Mouse (Mus musculus): ENCODE results near the gene Ly75. TPM values are rescaled to one million over a fixed set of nuclear protein-coding genes. Genes with fewer than 3 reads are reported as not detected.

Gene Ly75
- polyA plus RNA-seq, 1 experiment from 2014 or later, result 4.2 TPM

GRCm38 (mm10) chr2:60346531-60346930 is 36.6 kb downstream of the Ly75 start:
- 71% methylated on average over 8 of the region's 8 CpGs for WGBS
- H3K36me3 ChIP-seq, result no peaks in the 10 kb centered on the region
- no peak overlapping the region for H3K27ac ChIP-seq
- no peaks in the 10 kb centered on the region for H3K27me3 ChIP-seq
- H3K9ac ChIP-seq, result no peak overlapping the region
- no peaks in the 10 kb centered on the region for H3K4me1 ChIP-seq
- H3K4me2 ChIP-seq (replicated peaks), result no peak overlapping the region
- H3K4me3 ChIP-seq, result no peak overlapping the region
- no peaks in the 10 kb centered on the region for H3K9me3 ChIP-seq
- no peak for ATAC-seq (ENCODE audit: insufficient number of reproducible peaks, insufficient read depth, low FRiP score, low TSS enrichment)

DNA sequence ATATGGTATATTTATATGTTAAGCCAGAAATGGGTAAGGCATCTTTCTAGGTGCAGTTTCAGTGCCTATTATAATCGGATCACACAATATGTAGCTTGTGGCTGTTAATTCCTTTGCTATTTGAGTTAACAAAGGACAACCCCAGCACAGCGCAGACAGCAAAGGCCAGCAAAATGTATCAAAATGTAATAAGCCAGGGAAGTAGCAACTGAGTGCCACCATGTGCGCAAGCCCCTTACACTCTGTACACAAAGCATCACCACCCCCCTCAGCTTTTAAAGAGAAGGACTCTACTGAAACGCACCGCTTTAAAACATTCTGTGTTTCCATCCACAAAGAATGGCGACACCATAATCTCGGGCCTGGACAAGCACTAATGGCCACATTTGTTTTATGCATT is 37.4 kb downstream of the Ly75 start:
- H3K4me3 ChIP-seq, result no peak overlapping the region
- H3K27ac ChIP-seq, result no peak overlapping the region
- no peak overlapping the region for H3K4me2 ChIP-seq (replicated peaks)
- 87% methylated on average over 7 of the region's 7 CpGs for WGBS
- no peaks in the 10 kb centered on the region for H3K4me1 ChIP-seq
- no peaks in the 10 kb centered on the region for H3K9me3 ChIP-seq
- H3K27me3 ChIP-seq, result no peaks in the 10 kb centered on the region
- no peaks in the 10 kb centered on the region for H3K36me3 ChIP-seq
- H3K9ac ChIP-seq, result no peak overlapping the region
- ATAC-seq (ENCODE audit: insufficient number of reproducible peaks, insufficient read depth, low FRiP score, low TSS enrichment), result no peak

- WGBS, result 70% methylated on average over 11 of the region's 11 CpGs
- no peaks in the 10 kb centered on the region for H3K27me3 ChIP-seq
- H3K36me3 ChIP-seq, result no peaks in the 10 kb centered on the region
- H3K4me3 ChIP-seq, result no peak overlapping the region
- H3K9me3 ChIP-seq, result no peaks in the 10 kb centered on the region
- no peak overlapping the region for H3K4me2 ChIP-seq (replicated peaks)
- H3K4me1 ChIP-seq, result no peaks in the 10 kb centered on the region
- no peak for ATAC-seq (ENCODE audit: insufficient number of reproducible peaks, insufficient read depth, low FRiP score, low TSS enrichment)
- no peak overlapping the region for H3K9ac ChIP-seq
- H3K27ac ChIP-seq, result no peak overlapping the region
These were observed 39.4 kb downstream of the Ly75 start for GRCm38 (mm10) chr2:60343607-60344289.

DNA sequence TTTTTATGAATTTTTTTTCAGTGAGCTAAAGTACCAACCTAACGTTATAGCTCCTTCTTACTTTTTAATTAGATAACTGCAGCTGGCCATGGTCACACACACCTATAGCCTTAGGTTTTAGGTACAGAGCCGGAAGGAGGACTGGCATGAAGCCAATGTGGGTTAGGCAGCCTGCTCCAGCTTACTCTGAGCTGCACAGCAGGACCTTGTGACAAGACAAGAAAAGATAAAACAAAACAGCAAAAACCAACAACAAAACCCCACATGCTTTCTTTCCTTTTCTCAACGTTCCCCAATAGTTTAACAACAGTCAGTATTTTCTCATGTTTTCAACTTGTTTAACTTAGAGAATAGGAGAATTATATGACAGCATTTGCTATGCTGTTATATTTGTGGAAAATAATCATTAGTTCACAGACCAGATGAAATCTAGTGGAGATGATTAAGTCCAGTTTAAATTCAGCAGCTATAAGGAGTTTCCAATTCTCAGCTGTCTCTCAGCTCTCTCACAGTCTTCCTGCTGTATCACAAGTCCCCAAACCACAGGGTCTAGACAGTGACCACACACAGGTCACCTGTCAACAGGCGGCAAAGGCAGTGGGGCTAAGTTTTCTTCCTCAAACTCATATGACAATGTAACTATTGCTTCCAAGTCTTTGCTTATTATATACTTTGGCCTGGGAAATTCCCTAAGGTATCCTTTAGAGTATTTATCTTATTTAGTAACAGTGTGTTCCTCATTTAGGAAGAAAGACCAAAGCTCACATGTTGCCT is 40.8 kb downstream of the Ly75 start:
- Histone ChIP-seq H3K36me3 (no peaks in the 10 kb centered on the region), H3K9me3 (no peaks in the 10 kb centered on the region), H3K4me3 (no peak overlapping the region), H3K27me3 (no peaks in the 10 kb centered on the region), H3K4me1 (no peaks in the 10 kb centered on the region), H3K27ac (no peak overlapping the region), H3K4me2 (replicated peaks) (no peak overlapping the region), H3K9ac (no peak overlapping the region)
- no peak for ATAC-seq (ENCODE audit: insufficient number of reproducible peaks, insufficient read depth, low FRiP score, low TSS enrichment)
- WGBS, result 66% methylated on average over 4 of the region's 4 CpGs

- H3K9me3 ChIP-seq, result no peaks in the 10 kb centered on the region
- no peaks in the 10 kb centered on the region for H3K36me3 ChIP-seq
- no peak overlapping the region for H3K4me2 ChIP-seq (replicated peaks)
- H3K27ac ChIP-seq, result no peak overlapping the region
- H3K4me3 ChIP-seq, result no peak overlapping the region
- ATAC-seq (ENCODE audit: insufficient number of reproducible peaks, insufficient read depth, low FRiP score, low TSS enrichment), result no peak
- H3K27me3 ChIP-seq, result no peaks in the 10 kb centered on the region
- WGBS, result 40% methylated on average over 9 of the region's 9 CpGs
- no peak overlapping the region for H3K9ac ChIP-seq
- no peaks in the 10 kb centered on the region for H3K4me1 ChIP-seq
These were observed 45.2 kb downstream of the Ly75 start for GRCm38 (mm10) chr2:60337937-60338336.

GRCm38 (mm10) chr2:60328641-60329040 is 54.5 kb downstream of the Ly75 start:
- Histone ChIP-seq H3K36me3 (no peaks in the 10 kb centered on the region), H3K27me3 (no peaks in the 10 kb centered on the region), H3K27ac (no peak overlapping the region), H3K4me2 (replicated peaks) (no peak overlapping the region), H3K9ac (no peak overlapping the region), H3K4me1 (no peaks in the 10 kb centered on the region), H3K4me3 (no peak overlapping the region), H3K9me3 (no peaks in the 10 kb centered on the region)
- WGBS, result 94% methylated on average over 10 of the region's 10 CpGs
- ATAC-seq (ENCODE audit: insufficient number of reproducible peaks, insufficient read depth, low FRiP score, low TSS enrichment), result no peak

GRCm38 (mm10) chr2:60327581-60327980 is 55.5 kb downstream of the Ly75 start:
- H3K27me3 ChIP-seq, result no peaks in the 10 kb centered on the region
- WGBS, result 86% methylated on average over 11 of the region's 11 CpGs

DNA sequence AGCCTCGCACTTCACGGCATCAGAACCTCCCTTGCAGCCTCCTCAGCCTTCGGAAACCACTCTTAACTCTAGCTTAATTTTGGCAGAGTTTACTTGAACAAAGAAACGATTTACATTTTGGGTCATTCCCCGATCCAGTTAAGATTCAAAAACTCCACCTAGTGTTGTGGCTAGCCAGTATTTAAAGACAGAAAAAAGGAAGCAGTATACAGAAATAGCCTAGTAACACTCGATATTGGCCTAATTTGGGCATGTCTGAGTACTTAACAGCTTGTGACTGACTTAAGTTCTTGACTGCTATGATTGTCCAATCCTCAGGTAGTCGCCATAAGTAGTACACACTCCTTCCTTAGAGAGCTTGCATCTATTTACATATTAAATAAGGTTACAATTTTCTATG is 56.2 kb downstream of the Ly75 start:
- Histone ChIP-seq H3K4me3 (no peak overlapping the region), H3K36me3 (no peaks in the 10 kb centered on the region), H3K9me3 (no peaks in the 10 kb centered on the region), H3K27ac (no peak overlapping the region), H3K27me3 (no peaks in the 10 kb centered on the region), H3K4me2 (replicated peaks) (no peak overlapping the region), H3K9ac (no peak overlapping the region), H3K4me1 (no peaks in the 10 kb centered on the region)
- WGBS, result 91% methylated on average over 7 of the region's 7 CpGs
- no peak for ATAC-seq (ENCODE audit: insufficient number of reproducible peaks, insufficient read depth, low FRiP score, low TSS enrichment)

More at GRCm38 (mm10) chr2:60327581-60327980, 55.5 kb downstream of the Ly75 start:
- no peak overlapping the region for H3K4me3 ChIP-seq
- H3K4me1 ChIP-seq, result no peaks in the 10 kb centered on the region
- H3K27ac ChIP-seq, result no peak overlapping the region
- H3K9ac ChIP-seq, result no peak overlapping the region
- no peak overlapping the region for H3K4me2 ChIP-seq (replicated peaks)
- no peak for ATAC-seq (ENCODE audit: insufficient number of reproducible peaks, insufficient read depth, low FRiP score, low TSS enrichment)
- H3K36me3 ChIP-seq, result no peaks in the 10 kb centered on the region
- no peaks in the 10 kb centered on the region for H3K9me3 ChIP-seq

GRCm38 (mm10) chr2:60323411-60323810 is 59.7 kb downstream of the Ly75 start:
- Histone ChIP-seq H3K9ac (no peak overlapping the region), H3K27ac (no peak overlapping the region), H3K4me1 (no peaks in the 10 kb centered on the region), H3K4me2 (replicated peaks) (no peak overlapping the region), H3K27me3 (no peaks in the 10 kb centered on the region), H3K36me3 (no peaks in the 10 kb centered on the region), H3K4me3 (no peak overlapping the region), H3K9me3 (no peaks in the 10 kb centered on the region)
- no peak for ATAC-seq (ENCODE audit: insufficient number of reproducible peaks, insufficient read depth, low FRiP score, low TSS enrichment)
- WGBS, result 78% methylated on average over 5 of the region's 5 CpGs

- Histone ChIP-seq H3K36me3 (no peaks in the 10 kb centered on the region), H3K4me3 (no peak overlapping the region), H3K9me3 (no peaks in the 10 kb centered on the region), H3K27me3 (no peaks in the 10 kb centered on the region), H3K9ac (no peak overlapping the region), H3K4me1 (no peaks in the 10 kb centered on the region), H3K4me2 (replicated peaks) (no peak overlapping the region), H3K27ac (no peak overlapping the region)
- ATAC-seq (ENCODE audit: insufficient number of reproducible peaks, insufficient read depth, low FRiP score, low TSS enrichment), result no peak
- 48% methylated on average over 6 of the region's 6 CpGs for WGBS
These were observed 60.9 kb downstream of the Ly75 start for GRCm38 (mm10) chr2:60322031-60322726.

DNA sequence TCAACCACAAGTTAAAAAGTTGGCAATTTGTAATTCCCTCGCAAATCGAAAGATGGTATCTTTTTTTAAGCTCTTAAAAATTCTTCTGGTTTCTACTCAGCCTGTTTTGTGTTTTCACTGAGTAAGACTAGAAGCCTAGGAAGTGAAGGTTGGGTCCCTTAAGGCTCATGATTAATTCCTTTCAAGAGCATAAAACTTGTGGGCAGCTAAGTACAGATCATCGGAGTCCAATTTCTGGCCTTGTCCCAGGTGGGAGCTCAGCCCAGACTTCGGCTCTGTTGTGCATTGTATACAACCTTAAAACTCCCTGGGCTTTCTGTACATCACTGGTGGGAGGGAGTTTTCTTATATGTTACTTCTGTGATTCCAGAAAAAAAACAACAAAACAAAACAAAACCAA is 79.3 kb downstream of the Ly75 start:
- Histone ChIP-seq H3K4me2 (replicated peaks) (no peak overlapping the region), H3K27ac (no peak overlapping the region), H3K4me1 (no peaks in the 10 kb centered on the region), H3K4me3 (no peak overlapping the region), H3K9me3 (no peaks in the 10 kb centered on the region), H3K9ac (no peak overlapping the region), H3K27me3 (no peaks in the 10 kb centered on the region), H3K36me3 (no peaks in the 10 kb centered on the region)
- WGBS, result 70% methylated on average over 4 of the region's 4 CpGs
- ATAC-seq (ENCODE audit: insufficient number of reproducible peaks, insufficient read depth, low FRiP score, low TSS enrichment), result no peak

- Histone ChIP-seq H3K27ac (no peak overlapping the region), H3K4me1 (no peaks in the 10 kb centered on the region), H3K9ac (no peak overlapping the region), H3K27me3 (no peaks in the 10 kb centered on the region), H3K9me3 (no peaks in the 10 kb centered on the region), H3K4me2 (replicated peaks) (no peak overlapping the region), H3K36me3 (no peaks in the 10 kb centered on the region), H3K4me3 (no peak overlapping the region)
- 92% methylated on average over 2 of the region's 2 CpGs for WGBS
- ATAC-seq (ENCODE audit: insufficient number of reproducible peaks, insufficient read depth, low FRiP score, low TSS enrichment), result no peak
These were observed 83.8 kb downstream of the Ly75 start for GRCm38 (mm10) chr2:60299323-60299722.
